Mouse (Mus musculus): Measurements from ENCODE around the gene Meaf6. TPM values are rescaled to one million over a fixed set of nuclear protein-coding genes. Genes with fewer than 3 reads are reported as not detected.

Meaf6 gene
- total and polyA plus RNA-seq, 3 experiments: 43.4 to 79.4 (median 54.2) TPM

DNA sequence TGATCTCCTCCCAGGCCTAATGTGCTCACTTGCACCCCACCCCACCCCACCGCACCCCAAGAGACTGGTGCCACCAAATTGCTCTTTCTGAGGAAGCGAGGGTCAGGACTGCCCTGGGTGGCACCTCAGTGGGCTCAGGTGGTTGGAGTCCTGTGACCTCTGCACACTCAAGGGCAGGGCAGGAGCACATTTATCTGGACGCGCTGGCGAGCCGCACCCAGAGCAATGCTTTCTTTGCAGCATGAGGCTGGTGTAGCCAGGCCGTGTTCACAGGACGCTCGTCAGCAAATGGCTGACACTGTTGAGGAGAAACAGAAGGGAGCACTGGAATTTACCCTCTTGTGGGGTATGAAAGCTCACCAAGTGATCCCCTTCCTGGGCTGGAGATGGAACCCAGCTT is 20.4 kb downstream of the Meaf6 start:
- peaks cover 2% of the 10 kb centered on the region; the same call in 1 of the 2 replicates for H3K4me1 ChIP-seq (ENCODE audit: insufficient read depth, low read depth, low read length)
- no peak overlapping the region for H3K4me3 ChIP-seq (ENCODE audit: low read depth, low read length)
- ATAC-seq (ENCODE audit: extremely low read depth, insufficient number of reproducible peaks, low FRiP score, poor library complexity, severe bottlenecking): no peak
- no peaks in the 10 kb centered on the region for H3K9me3 ChIP-seq (replicated peaks)
- no peak for TF ChIP-seq GATA2 (IDR thresholded peaks at IDR 0.05; ENCODE audit: borderline replicate concordance, low read depth, low read length)
- TF ChIP-seq POLR2AphosphoS5 (IDR thresholded peaks at IDR 0.05; ENCODE audit: insufficient replicate concordance, low read depth, low read length): no peak
- no peak for TF ChIP-seq TAL1 (conservative IDR thresholded peaks at IDR 0.05; ENCODE audit: low read depth, low read length)
- no peak for TF ChIP-seq CTCF (IDR thresholded peaks at IDR 0.05; ENCODE audit: low read depth, low read length)
- TF ChIP-seq GATA1 (IDR thresholded peaks at IDR 0.05; ENCODE audit: borderline replicate concordance, low read length): no peak
- H3K27me3 ChIP-seq (ENCODE audit: insufficient read depth, low read length): no peaks in the 10 kb centered on the region
- DNase-seq (ENCODE audit: low spot score): no peak
- H3K36me3 ChIP-seq (replicated peaks): peaks cover 89% of the 10 kb centered on the region

DNA sequence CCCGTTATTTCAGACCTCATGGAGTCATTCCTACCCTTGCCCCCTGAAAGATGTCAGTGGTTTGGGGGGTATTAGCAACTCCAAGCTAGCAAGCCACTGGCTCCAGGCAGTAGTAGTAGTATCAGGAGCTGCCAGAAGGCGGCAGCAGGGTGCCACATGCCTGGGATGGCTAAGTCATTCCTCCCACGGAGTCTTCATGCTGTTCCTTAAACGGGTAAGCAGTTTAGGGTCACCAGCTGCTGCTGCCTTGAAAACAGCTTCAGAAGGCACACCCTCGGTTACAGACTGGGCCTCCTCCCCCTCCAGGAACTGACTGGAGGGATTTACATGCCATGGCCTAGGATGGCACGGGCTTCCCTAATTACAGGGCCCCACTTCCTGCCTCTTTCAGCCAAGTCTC is 29.7 kb downstream of the Meaf6 start:
- Histone ChIP-seq H3K27me3 (ENCODE audit: insufficient read depth, low read length) (no peaks in the 10 kb centered on the region), H3K4me3 (ENCODE audit: low read depth, low read length) (no peak overlapping the region), H3K4me1 (ENCODE audit: insufficient read depth, low read depth, low read length) (peaks cover 36% of the 10 kb centered on the region), H3K36me3 (replicated peaks) (peaks cover 62% of the 10 kb centered on the region), H3K9me3 (replicated peaks) (no peaks in the 10 kb centered on the region)
- DNase-seq (ENCODE audit: low spot score) (peak; percentile 75), ATAC-seq (ENCODE audit: extremely low read depth, insufficient number of reproducible peaks, low FRiP score, poor library complexity, severe bottlenecking) (peak; percentile 61; the same call in 1 of the 2 replicates)
- peak; percentile 69 for TF ChIP-seq CTCF (IDR thresholded peaks at IDR 0.05; ENCODE audit: low read depth, low read length)
- no peak for TF ChIP-seq GATA2 (IDR thresholded peaks at IDR 0.05; ENCODE audit: borderline replicate concordance, low read depth, low read length)
- TF ChIP-seq POLR2AphosphoS5 (IDR thresholded peaks at IDR 0.05; ENCODE audit: insufficient replicate concordance, low read depth, low read length): no peak
- no peak for TF ChIP-seq GATA1 (IDR thresholded peaks at IDR 0.05; ENCODE audit: borderline replicate concordance, low read length)
- TF ChIP-seq TAL1 (conservative IDR thresholded peaks at IDR 0.05; ENCODE audit: low read depth, low read length): no peak

DNA sequence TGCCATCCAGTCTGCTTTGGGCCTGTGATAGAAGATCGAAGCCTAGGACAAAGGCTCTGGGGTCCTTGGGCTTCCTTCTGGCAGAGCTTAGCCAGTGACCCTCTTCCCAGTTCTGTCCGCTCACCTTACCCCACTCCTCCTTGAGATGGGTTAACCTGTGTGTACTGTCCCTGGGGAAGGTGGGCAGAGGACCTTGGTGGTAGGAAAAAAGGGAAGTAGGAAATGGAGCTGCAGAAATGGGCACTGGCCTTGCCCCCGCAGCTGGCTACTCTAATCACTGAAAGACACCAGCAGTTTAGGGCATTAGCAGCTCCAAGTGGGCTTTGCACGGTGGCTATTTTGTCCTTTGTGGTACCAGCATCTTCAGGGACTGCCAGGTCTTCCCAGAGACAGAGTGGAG is 30.1 kb downstream of the Meaf6 start:
- peaks cover 62% of the 10 kb centered on the region for H3K36me3 ChIP-seq (replicated peaks)
- H3K9me3 ChIP-seq (replicated peaks): no peaks in the 10 kb centered on the region
- TF ChIP-seq TAL1 (conservative IDR thresholded peaks at IDR 0.05; ENCODE audit: low read depth, low read length): no peak
- no peak for TF ChIP-seq CTCF (IDR thresholded peaks at IDR 0.05; ENCODE audit: low read depth, low read length)
- TF ChIP-seq POLR2AphosphoS5 (IDR thresholded peaks at IDR 0.05; ENCODE audit: insufficient replicate concordance, low read depth, low read length): no peak
- no peak for TF ChIP-seq GATA1 (IDR thresholded peaks at IDR 0.05; ENCODE audit: borderline replicate concordance, low read length)
- TF ChIP-seq GATA2 (IDR thresholded peaks at IDR 0.05; ENCODE audit: borderline replicate concordance, low read depth, low read length): no peak
- ATAC-seq (ENCODE audit: extremely low read depth, insufficient number of reproducible peaks, low FRiP score, poor library complexity, severe bottlenecking) (no peak), DNase-seq (ENCODE audit: low spot score) (no peak)
- no peak overlapping the region for H3K4me3 ChIP-seq (ENCODE audit: low read depth, low read length)
- H3K27me3 ChIP-seq (ENCODE audit: insufficient read depth, low read length): no peaks in the 10 kb centered on the region
- peaks cover 36% of the 10 kb centered on the region for H3K4me1 ChIP-seq (ENCODE audit: insufficient read depth, low read depth, low read length)

DNA sequence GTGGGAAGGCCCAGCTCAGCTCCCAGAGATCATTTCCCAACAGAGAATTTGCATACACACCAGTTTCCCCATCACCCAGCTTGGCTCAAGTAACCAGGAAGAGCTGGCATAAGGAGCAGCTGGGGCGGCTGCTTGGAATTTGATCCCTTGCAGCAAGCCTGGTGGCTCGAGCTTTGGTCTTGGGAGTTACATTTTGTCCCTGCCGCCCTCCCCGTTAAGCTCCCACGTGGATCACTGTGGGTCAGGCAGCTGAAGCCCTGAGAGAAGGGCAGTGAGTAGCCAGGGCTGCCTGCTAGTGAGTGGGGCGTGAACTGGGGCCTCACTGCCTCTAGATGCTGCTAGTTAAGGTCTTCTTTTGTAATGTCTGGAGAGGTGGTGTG is 30.8 kb downstream of the Meaf6 start:
- TF ChIP-seq GATA1 (IDR thresholded peaks at IDR 0.05; ENCODE audit: borderline replicate concordance, low read length) (no peak), POLR2AphosphoS5 (IDR thresholded peaks at IDR 0.05; ENCODE audit: insufficient replicate concordance, low read depth, low read length) (no peak), CTCF (IDR thresholded peaks at IDR 0.05; ENCODE audit: low read depth, low read length) (no peak), GATA2 (IDR thresholded peaks at IDR 0.05; ENCODE audit: borderline replicate concordance, low read depth, low read length) (no peak), TAL1 (conservative IDR thresholded peaks at IDR 0.05; ENCODE audit: low read depth, low read length) (no peak)
- H3K27me3 ChIP-seq (ENCODE audit: insufficient read depth, low read length): no peaks in the 10 kb centered on the region
- peaks cover 63% of the 10 kb centered on the region for H3K36me3 ChIP-seq (replicated peaks)
- no peak for ATAC-seq (ENCODE audit: extremely low read depth, insufficient number of reproducible peaks, low FRiP score, poor library complexity, severe bottlenecking)
- H3K9me3 ChIP-seq (replicated peaks): no peaks in the 10 kb centered on the region
- DNase-seq (ENCODE audit: low spot score): no peak
- peaks cover 36% of the 10 kb centered on the region for H3K4me1 ChIP-seq (ENCODE audit: insufficient read depth, low read depth, low read length)
- no peak overlapping the region for H3K4me3 ChIP-seq (ENCODE audit: low read depth, low read length)

DNA sequence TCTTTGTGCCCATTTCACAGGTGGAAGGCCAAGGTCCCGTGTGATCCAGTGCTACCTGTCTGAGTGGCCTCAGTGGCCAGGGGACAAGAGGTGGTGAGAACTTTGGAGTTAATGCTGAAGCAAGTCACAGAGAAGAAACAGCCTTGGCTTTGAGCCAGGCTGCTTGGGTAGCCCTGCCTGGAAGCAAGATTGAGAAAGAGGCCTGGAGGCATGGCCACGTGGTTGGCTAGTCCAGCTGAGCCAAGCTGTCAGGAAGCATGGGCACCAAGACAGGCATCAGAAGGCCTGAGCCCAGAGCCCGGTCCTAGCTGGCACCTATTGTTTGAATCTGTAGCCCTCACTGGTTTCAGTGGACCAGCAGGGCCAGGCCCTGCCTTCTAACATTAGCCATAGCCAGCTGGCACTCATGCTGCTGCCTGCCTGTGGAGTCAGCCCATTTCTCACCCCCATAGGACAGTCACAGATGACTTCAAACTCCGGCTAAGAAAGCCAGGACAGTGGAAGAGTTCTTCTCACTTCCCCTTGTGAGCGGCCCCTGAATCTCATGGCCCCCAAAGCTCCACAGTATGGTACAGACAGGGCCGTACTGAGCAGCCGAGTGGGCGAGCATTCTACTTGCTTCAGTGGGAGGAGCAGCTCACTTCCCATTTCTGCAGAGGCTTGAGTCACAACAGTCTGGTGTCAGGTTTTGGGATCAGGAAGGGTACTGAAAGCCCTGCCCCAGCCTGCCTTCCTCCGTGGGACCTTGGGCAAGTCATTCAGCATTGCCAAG is 31.3 kb downstream of the Meaf6 start:
- H3K27me3 ChIP-seq (ENCODE audit: insufficient read depth, low read length): no peaks in the 10 kb centered on the region
- peaks cover 36% of the 10 kb centered on the region for H3K4me1 ChIP-seq (ENCODE audit: insufficient read depth, low read depth, low read length)
- H3K9me3 ChIP-seq (replicated peaks): no peaks in the 10 kb centered on the region
- ATAC-seq (ENCODE audit: extremely low read depth, insufficient number of reproducible peaks, low FRiP score, poor library complexity, severe bottlenecking): no peak; the same call in 1 of the 2 replicates
- H3K36me3 ChIP-seq (replicated peaks): peaks cover 62% of the 10 kb centered on the region
- peak; percentile 54 for DNase-seq (ENCODE audit: low spot score)
- TF ChIP-seq CTCF (IDR thresholded peaks at IDR 0.05; ENCODE audit: low read depth, low read length): no peak
- TF ChIP-seq POLR2AphosphoS5 (IDR thresholded peaks at IDR 0.05; ENCODE audit: insufficient replicate concordance, low read depth, low read length): no peak
- TF ChIP-seq TAL1 (conservative IDR thresholded peaks at IDR 0.05; ENCODE audit: low read depth, low read length): no peak
- no peak for TF ChIP-seq GATA2 (IDR thresholded peaks at IDR 0.05; ENCODE audit: borderline replicate concordance, low read depth, low read length)
- no peak for TF ChIP-seq GATA1 (IDR thresholded peaks at IDR 0.05; ENCODE audit: borderline replicate concordance, low read length)
- H3K4me3 ChIP-seq (ENCODE audit: low read depth, low read length): no peak overlapping the region; the same call in 1 of the 2 replicates

DNA sequence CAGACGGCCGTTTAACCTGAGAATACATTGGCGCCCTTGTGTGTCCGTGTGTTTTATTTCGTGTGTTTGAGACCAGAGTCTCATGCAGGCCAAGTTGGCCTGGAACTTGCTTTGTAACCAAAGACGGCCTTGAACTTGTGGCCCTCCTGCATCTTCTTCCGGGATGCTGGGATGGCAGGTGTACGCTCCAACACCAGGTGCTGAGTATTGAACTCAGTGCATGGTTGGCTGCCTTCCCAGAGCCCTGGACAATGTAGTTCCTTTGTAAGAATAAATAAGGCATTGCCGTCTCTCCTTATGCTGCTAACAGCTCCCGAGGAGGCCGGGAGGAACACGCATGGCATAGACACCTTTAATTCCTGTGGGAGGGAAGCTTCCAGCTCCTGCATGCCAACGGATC is 32.0 kb downstream of the Meaf6 start:
- no peak for DNase-seq (ENCODE audit: low spot score)
- no peaks in the 10 kb centered on the region for H3K27me3 ChIP-seq (ENCODE audit: insufficient read depth, low read length)
- ATAC-seq (ENCODE audit: extremely low read depth, insufficient number of reproducible peaks, low FRiP score, poor library complexity, severe bottlenecking): no peak
- TF ChIP-seq CTCF (IDR thresholded peaks at IDR 0.05; ENCODE audit: low read depth, low read length) (no peak), POLR2AphosphoS5 (IDR thresholded peaks at IDR 0.05; ENCODE audit: insufficient replicate concordance, low read depth, low read length) (no peak), GATA1 (IDR thresholded peaks at IDR 0.05; ENCODE audit: borderline replicate concordance, low read length) (no peak), GATA2 (IDR thresholded peaks at IDR 0.05; ENCODE audit: borderline replicate concordance, low read depth, low read length) (no peak), TAL1 (conservative IDR thresholded peaks at IDR 0.05; ENCODE audit: low read depth, low read length) (no peak)
- no peaks in the 10 kb centered on the region for H3K9me3 ChIP-seq (replicated peaks)
- peaks cover 61% of the 10 kb centered on the region for H3K36me3 ChIP-seq (replicated peaks)
- no peak overlapping the region for H3K4me3 ChIP-seq (ENCODE audit: low read depth, low read length)
- peaks cover 37% of the 10 kb centered on the region for H3K4me1 ChIP-seq (ENCODE audit: insufficient read depth, low read depth, low read length)
